Mouse (Mus musculus) thymus, postnatal 14 days (tissue): ENCODE data around the gene Tnfsf11.

Experiments
- DNase-seq: peaks from one replicate; pipeline ENCODE4 v3.0.0; 2021

Gene Tnfsf11

GRCm38 (mm10) chr14:78307286-78308237, at the start of gene Tnfsf11:
Gene Tnfsf11, minus strand, starts transcription at chr14:78308043.
- DNase-seq: peak; percentile 54

- DNase-seq: peak; percentile 42
Measured at GRCm38 (mm10) chr14:78356764-78357163, 48.9 kb upstream of the Tnfsf11 start.

GRCm38 (mm10) chr14:78355381-78355780, 47.5 kb upstream of the Tnfsf11 start:
- DNase-seq: peak; percentile 62

- DNase-seq: no peak
Measured at GRCm38 (mm10) chr14:78352865-78353264, 45.0 kb upstream of the Tnfsf11 start.

- no peak for DNase-seq
Measured at GRCm38 (mm10) chr14:78351544-78351943, 43.7 kb upstream of the Tnfsf11 start.

GRCm38 (mm10) chr14:78347715-78348114, 39.9 kb upstream of the Tnfsf11 start:
- no peak for DNase-seq

- DNase-seq: no peak
Measured at GRCm38 (mm10) chr14:78343007-78343406, 35.2 kb upstream of the Tnfsf11 start.

- DNase-seq: no peak
Measured at GRCm38 (mm10) chr14:78342146-78342545, 34.3 kb upstream of the Tnfsf11 start.

GRCm38 (mm10) chr14:78333341-78333740, 25.5 kb upstream of the Tnfsf11 start:
- DNase-seq: no peak

GRCm38 (mm10) chr14:78331368-78331767, 23.5 kb upstream of the Tnfsf11 start:
- no peak for DNase-seq

GRCm38 (mm10) chr14:78330576-78331300, 22.9 kb upstream of the Tnfsf11 start:
- DNase-seq: no peak

- DNase-seq: no peak
Measured at GRCm38 (mm10) chr14:78329765-78330451, 22.1 kb upstream of the Tnfsf11 start.

- no peak for DNase-seq
Measured at GRCm38 (mm10) chr14:78323356-78323755, 15.5 kb upstream of the Tnfsf11 start.

GRCm38 (mm10) chr14:78322916-78323315, 15.1 kb upstream of the Tnfsf11 start:
- DNase-seq: peak; percentile 12

GRCm38 (mm10) chr14:78320248-78320647, 12.4 kb upstream of the Tnfsf11 start:
- no peak for DNase-seq

- no peak for DNase-seq
Measured at GRCm38 (mm10) chr14:78319580-78319979, 11.7 kb upstream of the Tnfsf11 start.

GRCm38 (mm10) chr14:78319000-78319399, 11.2 kb upstream of the Tnfsf11 start:
- no peak for DNase-seq

GRCm38 (mm10) chr14:78317623-78318022, 9.8 kb upstream of the Tnfsf11 start:
- no peak for DNase-seq

- DNase-seq: no peak
Measured at GRCm38 (mm10) chr14:78300914-78301313, 6.9 kb downstream of the Tnfsf11 start.

GRCm38 (mm10) chr14:78292687-78293086, 15.2 kb downstream of the Tnfsf11 start:
- peak; percentile 35 for DNase-seq

- DNase-seq: no peak
Measured at GRCm38 (mm10) chr14:78289912-78290523, 17.8 kb downstream of the Tnfsf11 start.

- DNase-seq: peak; percentile 16
Measured at GRCm38 (mm10) chr14:78288903-78289302, 18.9 kb downstream of the Tnfsf11 start.
